Mouse (Mus musculus) ES-E14 (cell line): ENCODE measurements at regions not wholly inside any gene's neighbourhood (a gene's known extent, or its start where the extent isn't known, plus 50 kb on each side); places are given as distances from the start of the nearest gene placed in this dataset.

Experiments
- HCFC1 ChIP-seq: IDR thresholded peaks from 2 replicates; pipeline ENCODE4 v1.6.1; 2012; ENCODE audit warnings: low read length, inconsistent platforms, borderline replicate concordance; ENCODE audit not compliant: insufficient read depth
- MAFK ChIP-seq: IDR thresholded peaks from 2 replicates; pipeline ENCODE4 v1.6.1; 2014; ENCODE audit warnings: mild to moderate bottlenecking, low read depth, low read length, inconsistent platforms; ENCODE audit not compliant: insufficient read depth

DNA sequence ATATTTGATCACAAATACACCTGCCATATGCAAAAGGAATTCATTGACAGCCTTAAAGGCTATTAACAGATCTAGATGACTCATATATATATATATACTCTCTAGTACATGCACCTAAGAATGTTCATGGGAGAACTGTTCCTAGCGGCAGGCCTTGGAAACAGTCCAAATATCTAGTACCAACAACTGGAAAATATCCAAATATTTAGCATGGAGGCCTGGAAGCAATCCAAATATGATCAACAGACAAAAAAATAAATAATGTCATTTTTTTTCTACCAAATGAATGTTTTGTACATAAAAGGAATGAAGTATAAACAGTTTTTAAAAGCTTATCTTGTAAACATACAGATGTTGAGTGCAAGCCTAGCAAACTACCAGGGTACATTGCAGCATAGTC, 1354.6 kb upstream of the Lrrc6 start:
- TF ChIP-seq MAFK: no peak
- no peak for TF ChIP-seq HCFC1
